Mouse (Mus musculus) heart, postnatal 4 days (tissue): Measurements from ENCODE around the gene Slc35a3. TPM values are rescaled to one million over a fixed set of nuclear protein-coding genes. Genes with fewer than 3 reads are reported as not detected.

Experiments used
- DNase-seq: peaks from one replicate; pipeline ENCODE4 v3.0.0; 2021
- total RNA-seq, 2 experiments: library from RNA; stranded (reverse); gene quantifications; 2 replicates each; pipeline ENCODE4 v1.2.3; 2021

Gene Slc35a3
- total RNA-seq, 2 experiments from 2014 or later = 23.7 to 25.8 TPM

GRCm38 (mm10) chr3:116637693-116638476, 74.7 kb downstream of the Slc35a3 start:
- no peak for DNase-seq

- DNase-seq = no peak
Observed at GRCm38 (mm10) chr3:116635799-116636198, 76.8 kb downstream of the Slc35a3 start.

GRCm38 (mm10) chr3:116634853-116635252, 77.8 kb downstream of the Slc35a3 start:
- DNase-seq = no peak

GRCm38 (mm10) chr3:116634091-116634490, 78.5 kb downstream of the Slc35a3 start:
- DNase-seq = no peak

- DNase-seq = no peak
Observed at GRCm38 (mm10) chr3:116632971-116633370, 79.7 kb downstream of the Slc35a3 start.

- no peak for DNase-seq
Observed at GRCm38 (mm10) chr3:116631459-116631858, 81.2 kb downstream of the Slc35a3 start.

GRCm38 (mm10) chr3:116622641-116623040, 90.0 kb downstream of the Slc35a3 start:
- no peak for DNase-seq

- no peak for DNase-seq
Observed at GRCm38 (mm10) chr3:116620636-116621370, 91.8 kb downstream of the Slc35a3 start.

Other genes starting within 250 kb of the Slc35a3 start
- 10 to 100 TPM; 30.7 to 34.1 TPM for gene Rtca, start 204.6 kb downstream of the Slc35a3 start, total RNA-seq
- 10 to 100 TPM; 22.4 to 22.6 TPM for gene Dbt, start 199.8 kb downstream of the Slc35a3 start, total RNA-seq
- 10 to 100 TPM; 65.9 to 67.2 TPM for gene Lrrc39, start 149.9 kb downstream of the Slc35a3 start, total RNA-seq
- gene Sass6, start 117.8 kb downstream of the Slc35a3 start, total RNA-seq = 1 to 10 TPM; 9.3 to 10.0 TPM
- 1 to 10 TPM; 7.1 to 9.0 TPM for gene Trmt13, start 98.2 kb downstream of the Slc35a3 start, total RNA-seq
- gene Mfsd14a, start 50.2 kb downstream of the Slc35a3 start, total RNA-seq = 10 to 100 TPM; 33.5 to 33.6 TPM
- gene Gm43191, start 31.6 kb downstream of the Slc35a3 start, total RNA-seq = 1 to 10 TPM in 1 of 2 experiments, not detected in 1; 1.8 TPM
- gene Agl, start 95.3 kb upstream of the Slc35a3 start, total RNA-seq = 100 to 1,000 TPM; 134 to 148 TPM
- 10 to 100 TPM in 1 of 2 experiments, 1 to 10 TPM in 1; 8.0 to 11.9 TPM for gene Frrs1, start 146.6 kb upstream of the Slc35a3 start, total RNA-seq